Mouse (Mus musculus) fat pad, adult 2 months (tissue): ENCODE data around the gene Gm28827.
"Not testable (repeated sequence)": the region's sequence is repeated elsewhere in the genome, so short reads cannot be mapped to it uniquely, and the experiment has no call there.

Source experiments
- DNase-seq: peaks from one replicate; pipeline ENCODE4 v3.0.0-alpha.2; 2011; ENCODE audit warnings: low read depth, low spot score; ENCODE audit errors: extremely low read depth

Gm28827 gene

GRCm38 (mm10) chrY:83030647-83031046 is at the start of gene Gm28827:
Gm28827 (plus strand) TSS chrY:83030947.
- DNase-seq: not testable (repeated sequence)
